Mouse (Mus musculus): ENCODE results near the gene Rpa1.
"Not testable (repeated sequence)": the region's sequence is repeated elsewhere in the genome, so short reads cannot be mapped to it uniquely, and the experiment has no call there.

Rpa1 gene

GRCm38 (mm10) chr11:75319246-75319645 lies 28.9 kb downstream of the Rpa1 start:
- DNase-seq: no peak

- peak; percentile 74 for DNase-seq
These were observed 29.5 kb downstream of the Rpa1 start for GRCm38 (mm10) chr11:75318351-75319221.

DNA sequence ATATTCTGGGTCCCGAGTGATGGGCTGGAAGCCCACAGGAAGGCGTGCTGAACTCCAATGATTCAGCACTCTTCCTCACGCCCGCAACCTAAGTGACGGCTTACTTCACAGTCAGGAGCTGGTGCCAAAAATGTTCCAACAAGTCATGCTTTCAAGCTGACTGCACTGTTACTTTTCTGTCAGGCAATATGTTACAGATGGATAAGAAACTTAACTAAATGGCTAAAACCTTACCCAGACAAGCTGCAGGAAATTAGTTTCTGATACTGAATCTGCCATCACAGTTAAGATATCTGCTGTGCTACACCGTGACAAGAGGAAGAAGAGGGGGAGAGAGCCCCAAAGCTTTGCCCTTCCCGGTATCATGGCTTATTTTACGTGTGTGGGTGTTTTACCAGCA lies 34.3 kb downstream of the Rpa1 start:
- DNase-seq: no peak

DNA sequence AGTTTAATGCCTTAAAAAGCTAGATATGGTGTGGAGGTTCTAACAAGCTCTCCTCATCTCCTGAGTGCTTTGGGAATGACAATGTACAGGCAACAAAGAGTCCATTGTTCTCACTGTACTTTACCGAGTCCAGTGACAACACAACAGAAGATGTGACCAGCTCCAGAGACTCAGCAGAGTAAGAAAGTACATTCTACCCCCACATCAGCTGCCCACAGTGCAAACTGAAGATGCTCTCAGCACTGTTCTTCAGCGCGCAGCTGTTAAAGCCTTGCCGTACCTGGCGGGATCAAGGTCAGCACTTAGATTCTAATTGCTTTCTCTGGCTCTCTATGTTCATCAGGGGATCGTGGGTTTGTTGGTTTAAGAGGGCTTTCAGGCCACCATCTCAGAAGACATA lies 36.4 kb downstream of the Rpa1 start:
- DNase-seq: no peak

DNA sequence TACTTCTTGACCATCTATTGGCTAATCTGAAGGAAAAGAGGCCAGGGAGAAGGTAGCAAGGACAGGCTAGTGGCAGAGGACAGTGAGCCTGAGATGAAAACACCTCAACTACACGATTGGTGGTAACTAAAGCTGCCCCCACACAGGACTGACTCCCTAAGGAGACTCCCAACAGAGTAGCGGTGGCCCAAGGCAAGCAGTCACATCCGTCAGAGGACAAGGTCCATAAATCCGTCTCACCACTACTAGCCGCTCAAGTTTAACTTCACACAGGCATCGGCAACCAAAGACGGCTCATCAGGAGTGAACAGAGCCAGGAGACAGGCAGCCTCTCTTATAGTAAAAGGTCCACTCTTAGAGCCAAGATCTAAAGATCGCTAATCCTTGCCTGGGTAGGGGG lies 37.3 kb downstream of the Rpa1 start:
- no peak for DNase-seq

DNA sequence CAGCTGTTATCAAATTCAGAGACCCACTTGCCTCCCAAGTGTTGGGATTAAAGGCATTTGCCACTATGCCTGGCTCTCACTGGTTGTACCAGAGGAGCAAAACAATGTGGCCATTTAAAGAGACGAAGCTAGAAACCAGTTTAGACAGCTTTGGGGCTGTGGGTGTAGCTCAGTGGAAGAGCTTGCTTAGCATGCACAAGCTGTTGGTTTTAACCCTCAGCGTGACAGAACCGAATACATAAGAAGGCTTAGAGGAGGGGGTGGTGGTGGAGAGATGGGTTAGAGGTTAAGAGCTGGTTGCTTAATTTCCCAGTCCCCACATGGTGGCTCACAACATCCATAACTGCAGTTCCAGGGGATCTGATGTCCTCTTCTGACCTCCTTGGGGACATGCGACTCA lies 39.5 kb downstream of the Rpa1 start:
- DNase-seq: no peak

DNA sequence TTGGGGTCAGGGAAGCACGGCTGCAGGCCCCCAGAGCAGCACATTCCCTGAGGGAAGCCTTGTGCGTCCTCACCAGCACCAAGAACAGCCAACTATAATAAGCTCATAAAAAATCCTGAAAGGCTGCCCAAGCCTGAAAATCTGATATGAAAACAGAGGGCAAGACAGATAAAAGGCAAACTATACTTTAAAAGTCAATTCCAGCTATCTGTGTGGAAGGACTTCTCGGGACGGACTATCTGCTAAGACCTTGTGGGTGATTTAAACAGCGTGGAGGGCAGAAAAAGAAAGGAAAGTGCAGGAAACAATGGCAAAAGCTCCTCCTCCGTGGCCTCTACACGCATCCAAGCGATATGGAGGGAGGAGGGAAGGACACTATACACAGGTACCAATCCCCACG lies 43.3 kb downstream of the Rpa1 start:
- no peak for DNase-seq

GRCm38 (mm10) chr11:75300954-75301353 lies 47.2 kb downstream of the Rpa1 start:
- DNase-seq: no peak

- no peak for DNase-seq
These were observed 48.3 kb downstream of the Rpa1 start for GRCm38 (mm10) chr11:75299786-75300185.

GRCm38 (mm10) chr11:75298491-75298890 lies 49.6 kb downstream of the Rpa1 start:
- no peak for DNase-seq

- no peak for DNase-seq
These were observed 50.5 kb downstream of the Rpa1 start for GRCm38 (mm10) chr11:75297631-75298030.

- DNase-seq: no peak
These were observed 51.6 kb downstream of the Rpa1 start for GRCm38 (mm10) chr11:75296406-75297005.

GRCm38 (mm10) chr11:75295534-75295933 lies 52.6 kb downstream of the Rpa1 start:
- not testable (repeated sequence) for DNase-seq

GRCm38 (mm10) chr11:75294862-75295261 lies 53.3 kb downstream of the Rpa1 start:
- DNase-seq: no peak

DNA sequence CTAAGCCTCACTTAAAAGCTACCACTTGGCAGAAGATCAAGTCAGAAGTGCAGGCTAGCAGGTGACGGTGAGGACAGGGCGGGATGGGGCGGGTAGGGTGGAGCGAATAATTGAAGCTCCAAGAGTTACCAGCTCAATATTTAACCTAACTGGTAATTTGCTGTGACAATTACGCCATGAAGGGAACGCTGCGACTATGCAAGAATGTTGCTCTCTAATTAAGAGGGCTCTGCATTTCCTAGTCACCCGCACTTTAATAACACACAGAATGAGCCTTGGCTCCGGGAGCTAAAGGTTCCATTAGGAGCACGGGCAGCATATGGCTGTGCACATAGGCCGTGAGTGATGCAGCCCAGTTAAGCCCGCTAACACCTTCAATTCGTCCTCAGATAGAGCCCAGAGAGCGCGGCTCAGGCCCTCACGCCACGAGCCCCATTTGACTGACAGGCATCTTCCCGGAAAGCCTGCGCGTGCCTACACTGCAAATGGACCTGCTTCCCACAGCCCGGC lies 54.2 kb downstream of the Rpa1 start:
- DNase-seq: no peak

DNA sequence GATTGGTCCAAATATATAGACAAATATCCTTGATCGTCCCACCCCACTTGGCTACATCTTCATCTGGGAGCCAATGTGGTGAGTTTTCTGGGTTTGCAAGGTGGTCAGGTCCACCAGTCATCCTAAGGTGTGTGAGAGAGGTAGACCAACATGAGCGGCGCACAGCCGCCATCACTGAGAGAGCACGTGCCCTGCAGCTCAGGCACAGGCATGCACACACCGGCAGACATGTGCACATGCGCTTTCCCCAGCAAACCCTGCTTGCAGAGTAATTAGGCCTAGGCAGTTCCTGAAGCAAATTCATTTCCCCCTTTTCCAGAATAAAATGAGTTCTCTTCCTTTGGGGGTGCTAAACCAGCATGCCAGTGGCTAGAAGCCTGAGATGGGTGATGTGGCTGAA lies 55.8 kb downstream of the Rpa1 start:
- no peak for DNase-seq

- no peak for DNase-seq
These were observed 56.5 kb downstream of the Rpa1 start for GRCm38 (mm10) chr11:75291389-75292215.

- peak; percentile 92 for DNase-seq
These were observed 57.4 kb downstream of the Rpa1 start for GRCm38 (mm10) chr11:75290566-75291271.

GRCm38 (mm10) chr11:75289120-75289519 lies 59.0 kb downstream of the Rpa1 start:
- no peak for DNase-seq

GRCm38 (mm10) chr11:75288517-75288916 lies 59.6 kb downstream of the Rpa1 start:
- no peak for DNase-seq

- DNase-seq: no peak
These were observed 60.2 kb downstream of the Rpa1 start for GRCm38 (mm10) chr11:75287940-75288339.

- no peak for DNase-seq
These were observed 61.3 kb downstream of the Rpa1 start for GRCm38 (mm10) chr11:75286868-75287267.

Data from thymus, postnatal 25 days (tissue).